Mouse (Mus musculus): Measurements from ENCODE around the gene Txndc12.

Gene Txndc12

GRCm38 (mm10) chr4:108845824-108846569 lies 11.6 kb downstream of the Txndc12 start:
- DNase-seq (ENCODE audit: low spot score in 2 of 2): no peak

GRCm38 (mm10) chr4:108847715-108848504 lies 13.5 kb downstream of the Txndc12 start, which contains the start of gene Kti12:
Gene Kti12 (plus strand): TSS chr4:108847785.
- peak; percentile 81 to 88 for DNase-seq (ENCODE audit: low spot score in 2 of 2)

GRCm38 (mm10) chr4:108848505-108848848 lies 14.1 kb downstream of the Txndc12 start, which contains the start of gene A730015C16Rik:
Gene A730015C16Rik (minus strand): TSS chr4:108848619.
- DNase-seq (ENCODE audit: low spot score in 2 of 2): peak in 1 of 2 experiments; percentile 8

- DNase-seq (ENCODE audit: low spot score in 2 of 2): no peak
Observed at GRCm38 (mm10) chr4:108866806-108867205, 32.4 kb downstream of the Txndc12 start.

- peak; percentile 89 to 97 for DNase-seq (ENCODE audit: low spot score in 2 of 2)
Observed at GRCm38 (mm10) chr4:108869730-108870374, 35.5 kb downstream of the Txndc12 start.

- no peak for DNase-seq (ENCODE audit: low spot score in 2 of 2)
Observed at GRCm38 (mm10) chr4:108873746-108874145, 39.3 kb downstream of the Txndc12 start.

GRCm38 (mm10) chr4:108877901-108878300 lies 43.5 kb downstream of the Txndc12 start:
- no peak for DNase-seq (ENCODE audit: low spot score in 2 of 2)

- DNase-seq (ENCODE audit: low spot score in 2 of 2): peak; percentile 18 to 32
Observed at GRCm38 (mm10) chr4:108878963-108879822, 44.8 kb downstream of the Txndc12 start, which contains the start of gene Rab3b. Gene Rab3b (plus strand): TSS chr4:108879063.

GRCm38 (mm10) chr4:108883815-108884214 lies 49.4 kb downstream of the Txndc12 start:
- no peak for DNase-seq (ENCODE audit: low spot score in 2 of 2)

GRCm38 (mm10) chr4:108887456-108887855 lies 53.1 kb downstream of the Txndc12 start:
- DNase-seq (ENCODE audit: low spot score in 2 of 2): no peak

GRCm38 (mm10) chr4:108890876-108891275 lies 56.5 kb downstream of the Txndc12 start:
- peak in 1 of 2 experiments; percentile 42 for DNase-seq (ENCODE audit: low spot score in 2 of 2)

- DNase-seq (ENCODE audit: low spot score in 2 of 2): no peak
Observed at GRCm38 (mm10) chr4:108900421-108900820, 66.0 kb downstream of the Txndc12 start.

- no peak for DNase-seq (ENCODE audit: low spot score in 2 of 2)
Observed at GRCm38 (mm10) chr4:108902886-108903285, 68.5 kb downstream of the Txndc12 start.

GRCm38 (mm10) chr4:108903346-108903745 lies 68.9 kb downstream of the Txndc12 start:
- no peak for DNase-seq (ENCODE audit: low spot score in 2 of 2)

GRCm38 (mm10) chr4:108904076-108904475 lies 69.7 kb downstream of the Txndc12 start:
- no peak for DNase-seq (ENCODE audit: low spot score in 2 of 2)

GRCm38 (mm10) chr4:108904790-108905189 lies 70.4 kb downstream of the Txndc12 start:
- no peak for DNase-seq (ENCODE audit: low spot score in 2 of 2)

- DNase-seq (ENCODE audit: low spot score in 2 of 2): peak; percentile 39
Observed at GRCm38 (mm10) chr4:108905859-108906258, 71.5 kb downstream of the Txndc12 start.

- no peak for DNase-seq (ENCODE audit: low spot score in 2 of 2)
Observed at GRCm38 (mm10) chr4:108907475-108907874, 73.1 kb downstream of the Txndc12 start.

- DNase-seq (ENCODE audit: low spot score in 2 of 2): peak in 1 of 2 experiments; percentile 18
Observed at GRCm38 (mm10) chr4:108909872-108910425, 75.5 kb downstream of the Txndc12 start.
